Mouse (Mus musculus) heart, embryonic 14.5 days (tissue): ENCODE results near the gene Oma1. TPM values are rescaled to one million over a fixed set of nuclear protein-coding genes. Genes with fewer than 3 reads are reported as not detected.

ENCODE experiments used
- ATAC-seq: fragments of 200-750 bp; cut with Nextera tagmentation; 2 replicates; pipeline ENCODE4 v1.8.0; 2017; ENCODE audit warnings: low read depth, moderate TSS enrichment; ENCODE audit not compliant: insufficient number of reproducible peaks, insufficient read depth, low FRiP score
- H3K27ac ChIP-seq, 2 experiments: fragments of 200-500 bp in 1 of 2; fragments of 300-500 bp in 1 of 2; sonication (generic) in 1 of 2; replicated peaks in 1 of 2; 2 replicates each; pipeline ENCODE4 v1.5.1; 2012 to 2014; ENCODE audit warnings: low read depth in 2 of 2, low read length in 2 of 2, control low read depth in 1 of 2, mild to moderate bottlenecking in 1 of 2, mixed read lengths in 1 of 2; ENCODE audit not compliant: control insufficient read depth in 1 of 2, insufficient read depth in 1 of 2
- H3K27me3 ChIP-seq: fragments of 300-500 bp; sonication (generic); 2 replicates; pipeline ENCODE4 v1.6.1; 2014; ENCODE audit warnings: mild to moderate bottlenecking, low read length, control low read depth; ENCODE audit not compliant: control insufficient read depth, insufficient read depth
- H3K36me3 ChIP-seq: fragments of 300-500 bp; sonication (generic); 2 replicates; pipeline ENCODE4 v1.6.1; 2014; ENCODE audit warnings: mild to moderate bottlenecking, control low read depth, low read length, mixed read lengths; ENCODE audit not compliant: control insufficient read depth, insufficient read depth
- H3K4me1 ChIP-seq, 2 experiments: fragments of 200-500 bp in 1 of 2; fragments of 300-500 bp in 1 of 2; sonication (generic) in 1 of 2; 2 replicates each; pipeline ENCODE4 v1.6.1; 2012 to 2014; ENCODE audit warnings: low read length in 2 of 2, control low read depth in 1 of 2, mixed read lengths in 1 of 2; ENCODE audit not compliant: control insufficient read depth in 2 of 2, insufficient read depth in 2 of 2
- H3K4me2 ChIP-seq: fragments of 300-500 bp; sonication (generic); 2 replicates; pipeline ENCODE4 v1.6.1; 2014; ENCODE audit warnings: mild to moderate bottlenecking, low read length
- H3K4me3 ChIP-seq, 2 experiments: fragments of 200-500 bp in 1 of 2; fragments of 300-500 bp in 1 of 2; sonication (generic) in 1 of 2; 2 replicates each; pipeline ENCODE4 v1.5.1; 2012 to 2014; ENCODE audit warnings: low read length in 2 of 2, mild to moderate bottlenecking in 2 of 2, control low read depth in 1 of 2, low read depth in 1 of 2, moderate library complexity in 1 of 2; ENCODE audit not compliant: control insufficient read depth in 1 of 2, insufficient read depth in 1 of 2
- H3K9ac ChIP-seq: fragments of 300-500 bp; sonication (generic); 2 replicates; pipeline ENCODE4 v1.6.1; 2014; ENCODE audit warnings: mild to moderate bottlenecking, low read length
- H3K9me3 ChIP-seq: fragments of 300-500 bp; sonication (generic); 2 replicates; pipeline ENCODE4 v1.6.1; 2016; ENCODE audit warnings: low read length, control low read depth; ENCODE audit not compliant: control insufficient read depth
- WGBS: fragments of 180-500 bp; shearing (Covaris S2); extraction: QIAGEN DNeasy Blood & Tissue Kit; methylation state at CpG from one replicate; pipeline ENCODE4 v1.1.7; 2014; 5-methylcytosine and 5-hydroxymethylcytosine counted together
- polyA plus RNA-seq: library from polyadenylated mRNA; unstranded; fragments of >200 nt; fragmentation: Nextera tagmentation; extraction: Ambion mirVana; gene quantifications from 2 replicates; pipeline ENCODE4 v1.2.1, GENCODE M21; 2014

Oma1 gene
- polyA plus RNA-seq, 1 experiment from 2014 or later = 23.0 TPM

DNA sequence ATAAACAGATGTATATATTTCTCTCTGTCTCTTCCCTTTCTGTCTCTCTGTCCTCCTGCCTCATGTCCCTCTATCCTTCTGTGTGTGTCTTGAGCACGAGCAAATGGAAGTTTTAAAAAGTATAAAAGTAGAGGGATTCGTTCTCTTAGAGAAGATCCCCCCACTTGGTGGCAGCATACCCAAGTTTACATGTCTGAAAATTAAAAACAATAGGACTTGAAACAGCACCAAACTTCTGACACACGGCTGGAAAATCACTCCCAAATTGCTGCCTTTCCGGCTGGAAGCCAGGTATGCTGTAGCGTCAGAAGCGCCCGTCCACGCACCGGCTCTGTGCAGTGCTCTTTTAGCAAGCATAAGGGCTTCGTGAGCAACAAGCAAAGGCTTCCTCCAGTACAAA lies 14.3 kb upstream of the Oma1 start:
- ATAC-seq = no peak
- WGBS = 65% methylated on average over 10 of the region's 10 CpGs
- H3K4me1 ChIP-seq = no peaks in the 10 kb centered on the region
- no peak overlapping the region for H3K4me3 ChIP-seq
- no peak overlapping the region for H3K9ac ChIP-seq
- no peak overlapping the region for H3K4me2 ChIP-seq
- H3K36me3 ChIP-seq = no peaks in the 10 kb centered on the region
- H3K27me3 ChIP-seq = no peaks in the 10 kb centered on the region
- H3K9me3 ChIP-seq = no peaks in the 10 kb centered on the region
- no peak overlapping the region for H3K27ac ChIP-seq

- no peaks in the 10 kb centered on the region for H3K4me1 ChIP-seq
- no peak overlapping the region for H3K4me3 ChIP-seq
- no peaks in the 10 kb centered on the region for H3K9me3 ChIP-seq
- no peak overlapping the region for H3K4me2 ChIP-seq
- 87% methylated on average over 1 of the region's 1 CpGs for WGBS
- no peaks in the 10 kb centered on the region for H3K36me3 ChIP-seq
- ATAC-seq = no peak
- no peak overlapping the region for H3K27ac ChIP-seq
- no peaks in the 10 kb centered on the region for H3K27me3 ChIP-seq
- no peak overlapping the region for H3K9ac ChIP-seq
Observed at GRCm38 (mm10) chr4:103303851-103304250, 9.8 kb upstream of the Oma1 start.

- WGBS = 49% methylated on average over 3 of the region's 3 CpGs
- Histone ChIP-seq H3K4me2 (peak overlapping the region; percentile 71), H3K4me1 (0 out of 4 replicates have a peak, but pooled peaks cover 0 to 3% of the 10 kb centered on the region in 2 experiments), H3K27ac (peak overlapping the region in 1 of 2 experiments; percentile 95; a peak in 2 of 4 replicates), H3K27me3 (no peaks in the 10 kb centered on the region), H3K9me3 (no peaks in the 10 kb centered on the region), H3K4me3 (peak overlapping the region in 1 of 2 experiments; percentile 57; a peak in 3 of 4 replicates), H3K9ac (peak overlapping the region; percentile 85), H3K36me3 (peaks cover 5% of the 10 kb centered on the region; the same call in 1 of the 2 replicates)
- no peak for ATAC-seq
Observed at GRCm38 (mm10) chr4:103314526-103314910, 906 bp downstream of the Oma1 start.

DNA sequence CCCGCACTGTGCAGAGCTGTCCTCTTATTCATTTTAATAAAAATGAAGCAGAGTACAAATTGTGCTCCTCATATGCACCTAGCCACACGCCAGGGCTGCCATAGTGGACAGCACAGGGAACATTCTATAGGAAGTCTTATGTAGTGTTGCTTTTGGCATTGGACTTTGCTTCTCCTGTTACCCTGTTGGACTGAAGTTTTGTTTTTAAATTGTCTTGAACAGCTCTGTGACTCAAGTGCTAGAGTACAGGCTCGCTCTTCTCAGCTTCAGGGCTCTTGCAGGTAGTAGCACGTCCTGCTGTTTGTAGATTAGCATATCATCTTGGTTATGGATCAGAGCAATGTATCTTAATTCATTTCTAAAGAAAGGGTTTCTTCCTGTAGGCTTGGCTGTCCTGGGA lies 2.2 kb downstream of the Oma1 start:
- H3K9ac ChIP-seq = no peak overlapping the region
- H3K27me3 ChIP-seq = no peaks in the 10 kb centered on the region
- H3K27ac ChIP-seq = no peak overlapping the region
- 89% methylated on average over 4 of the region's 4 CpGs for WGBS
- ATAC-seq = no peak
- H3K4me3 ChIP-seq = no peak overlapping the region
- no peaks in the 10 kb centered on the region for H3K9me3 ChIP-seq
- 0 out of 4 replicates have a peak, but pooled peaks cover 0 to 3% of the 10 kb centered on the region in 2 experiments for H3K4me1 ChIP-seq
- peaks cover 5% of the 10 kb centered on the region; the same call in 1 of the 2 replicates for H3K36me3 ChIP-seq
- no peak overlapping the region for H3K4me2 ChIP-seq

DNA sequence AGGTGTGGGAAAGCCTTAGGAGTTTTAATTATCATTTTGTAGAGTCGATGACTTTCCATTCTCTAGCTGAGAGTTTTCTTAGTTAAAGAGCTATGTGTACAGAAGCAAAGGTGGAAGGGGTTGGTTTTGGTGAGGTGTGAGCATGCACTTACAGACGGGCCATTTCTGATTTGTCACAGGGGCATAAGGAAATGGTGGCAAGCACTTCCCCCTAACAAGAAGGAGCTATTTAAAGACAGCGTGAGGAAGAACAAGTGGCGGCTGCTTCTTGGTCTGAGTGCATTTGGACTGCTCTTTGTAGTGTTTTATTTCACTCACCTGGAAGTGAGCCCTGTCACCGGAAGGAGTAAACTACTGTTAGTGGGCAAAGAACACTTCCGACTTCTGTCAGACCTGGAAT lies 7.8 kb downstream of the Oma1 start:
- H3K4me1 ChIP-seq = no peaks in the 10 kb centered on the region
- peaks cover 13% of the 10 kb centered on the region; the same call in 1 of the 2 replicates for H3K36me3 ChIP-seq
- H3K27me3 ChIP-seq = no peaks in the 10 kb centered on the region
- H3K4me2 ChIP-seq = no peak overlapping the region
- no peak for ATAC-seq
- 68% methylated on average over 6 of the region's 6 CpGs for WGBS
- no peak overlapping the region for H3K9ac ChIP-seq
- H3K9me3 ChIP-seq = no peaks in the 10 kb centered on the region
- no peak overlapping the region for H3K27ac ChIP-seq
- H3K4me3 ChIP-seq = no peak overlapping the region

DNA sequence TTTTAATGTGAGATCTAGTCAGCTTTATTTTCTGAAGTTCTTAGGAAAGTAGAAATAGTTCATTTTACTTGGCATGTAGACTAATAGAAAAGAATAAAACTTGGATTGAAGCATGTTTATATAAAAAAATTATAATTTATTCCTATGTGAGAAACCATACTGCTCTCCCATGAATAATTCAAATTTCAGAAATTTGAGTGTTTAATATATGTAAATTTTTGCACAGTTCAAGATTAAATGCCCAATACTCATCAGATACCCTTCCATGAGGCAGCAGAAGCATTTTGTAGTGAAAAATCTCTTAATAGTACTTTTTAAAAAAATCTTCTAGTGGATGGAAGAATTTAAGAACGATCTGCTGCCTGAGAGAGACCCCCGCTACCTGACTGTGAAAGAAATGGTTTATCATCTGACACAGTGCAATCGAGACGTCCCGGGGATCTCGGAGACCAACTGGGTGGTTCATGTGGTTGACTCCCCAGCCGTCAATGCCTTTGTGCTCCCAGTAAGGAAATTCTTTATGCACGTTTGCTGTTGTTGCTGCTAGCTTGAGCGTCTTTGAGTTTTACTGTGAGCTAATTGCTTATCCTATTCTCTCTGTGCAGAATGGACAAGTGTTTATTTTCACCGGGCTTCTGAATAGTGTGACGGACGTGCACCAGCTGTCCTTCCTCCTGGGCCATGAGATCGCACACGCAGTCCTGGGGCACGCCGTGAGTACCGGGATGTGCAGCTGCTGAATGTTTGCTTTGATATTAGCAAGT lies 11.3 kb downstream of the Oma1 start:
- H3K4me1 ChIP-seq = peaks cover 0 to 11% of the 10 kb centered on the region in 2 experiments; a peak in 1 of 4 replicates
- no peak overlapping the region for H3K4me3 ChIP-seq
- H3K9me3 ChIP-seq = no peaks in the 10 kb centered on the region
- no peak for ATAC-seq
- H3K9ac ChIP-seq = no peak overlapping the region
- H3K27ac ChIP-seq = no peak overlapping the region
- H3K27me3 ChIP-seq = no peaks in the 10 kb centered on the region
- peaks cover 13% of the 10 kb centered on the region; the same call in 1 of the 2 replicates for H3K36me3 ChIP-seq
- H3K4me2 ChIP-seq = no peak overlapping the region
- WGBS = 66% methylated on average over 17 of the region's 17 CpGs

DNA sequence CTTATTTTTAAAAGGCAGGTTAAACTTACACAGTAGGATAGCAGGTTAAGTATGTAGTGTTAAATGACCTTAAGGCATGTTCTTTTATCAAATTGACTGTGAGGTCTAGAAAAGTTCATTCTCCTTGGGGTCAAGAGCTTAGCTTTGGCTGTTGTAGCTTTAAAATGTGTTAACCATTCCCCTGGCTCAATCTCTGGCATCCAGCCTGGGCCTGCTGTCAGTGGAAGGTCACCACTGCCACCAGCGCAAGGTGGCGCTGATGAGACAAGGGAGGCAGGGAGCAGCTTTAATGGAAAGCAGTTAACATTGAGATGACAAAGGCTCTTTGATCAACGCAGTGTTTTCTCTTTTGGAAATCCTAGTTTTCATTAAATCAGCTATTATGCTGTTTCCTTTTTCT lies 13.4 kb downstream of the Oma1 start:
- Histone ChIP-seq H3K4me1 (peaks cover 0 to 11% of the 10 kb centered on the region in 2 experiments; a peak in 1 of 4 replicates), H3K9me3 (no peaks in the 10 kb centered on the region), H3K9ac (no peak overlapping the region), H3K4me3 (no peak overlapping the region), H3K27ac (no peak overlapping the region), H3K27me3 (no peaks in the 10 kb centered on the region), H3K36me3 (peaks cover 19% of the 10 kb centered on the region), H3K4me2 (no peak overlapping the region)
- ATAC-seq = no peak
- 67% methylated on average over 3 of the region's 3 CpGs for WGBS
